Mouse (Mus musculus): ENCODE data around the gene Spata1. TPM values are rescaled to one million over a fixed set of nuclear protein-coding genes. Genes with fewer than 3 reads are reported as not detected.

Gene Spata1
- total and polyA plus RNA-seq, 2 experiments from 2014 or later: 6.5 to 13.5 TPM

DNA sequence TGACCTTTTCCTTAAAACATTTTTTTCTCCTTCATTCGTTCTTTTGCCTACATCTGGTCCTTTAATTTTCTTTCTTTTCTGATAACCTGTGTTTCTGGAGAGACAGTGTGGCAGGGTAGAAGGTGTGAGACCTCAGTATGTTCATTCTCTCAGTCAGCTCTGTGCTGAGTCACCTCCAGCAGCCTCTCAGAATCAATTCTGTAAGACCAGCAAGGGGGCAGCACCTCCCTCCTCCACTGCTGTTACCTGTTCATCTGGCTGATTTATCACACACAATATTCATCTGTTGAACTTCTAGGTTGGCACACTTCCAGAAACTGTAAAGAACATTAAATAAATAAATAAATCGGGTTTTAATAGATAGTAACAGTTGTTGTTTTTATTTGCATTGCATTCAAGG lies 36.6 kb downstream of the Spata1 start:
- no peak for DNase-seq
- 70% methylated on average over 2 of the region's 2 CpGs for WGBS
- Histone ChIP-seq H3K4me3 (ENCODE audit: low read depth, low read length) (no peak overlapping the region), H3K36me3 (ENCODE audit: insufficient read depth) (no peaks in the 10 kb centered on the region), H3K9me3 (ENCODE audit: low read length) (no peaks in the 10 kb centered on the region), H3K4me1 (ENCODE audit: insufficient read depth) (no peaks in the 10 kb centered on the region), H3K27me3 (ENCODE audit: insufficient read depth, low read length) (no peaks in the 10 kb centered on the region), H3K4me2 (ENCODE audit: low read depth) (no peak overlapping the region), H3K27ac (ENCODE audit: low read depth, low read length) (no peak overlapping the region), H3K9ac (no peak overlapping the region)
- no peak for ATAC-seq
- TF ChIP-seq CTCF (IDR thresholded peaks at IDR 0.05; ENCODE audit: low read depth): 0 out of 2 replicates have a peak, but pooled peaks have one; percentile 1

DNA sequence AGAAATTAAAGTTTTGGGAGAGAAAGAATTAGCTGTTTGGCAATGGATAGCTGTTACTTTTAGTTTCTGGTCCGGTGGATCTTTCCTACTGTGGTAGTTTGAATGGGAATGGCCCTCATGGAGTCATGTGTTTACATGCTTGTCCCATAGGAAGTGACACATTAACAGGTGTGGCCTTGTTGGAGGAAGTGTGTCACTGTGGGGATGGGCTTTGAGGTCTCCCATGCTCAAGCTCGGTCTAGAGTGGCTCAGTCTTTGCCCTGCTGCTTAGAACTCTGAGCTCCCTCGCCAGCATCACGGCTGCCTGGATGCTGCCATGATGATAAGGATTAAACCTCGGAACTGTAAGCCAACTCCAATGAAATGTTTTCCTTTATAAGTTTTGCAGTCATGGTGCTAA lies 48.2 kb downstream of the Spata1 start:
- Histone ChIP-seq H3K36me3 (ENCODE audit: insufficient read depth) (no peaks in the 10 kb centered on the region), H3K4me1 (ENCODE audit: insufficient read depth) (0 out of 2 replicates have a peak, but pooled peaks cover 5% of the 10 kb centered on the region), H3K27me3 (ENCODE audit: insufficient read depth, low read length) (no peaks in the 10 kb centered on the region), H3K9me3 (ENCODE audit: low read length) (no peaks in the 10 kb centered on the region), H3K27ac (ENCODE audit: low read depth, low read length) (no peak overlapping the region), H3K4me2 (ENCODE audit: low read depth) (no peak overlapping the region), H3K9ac (no peak overlapping the region), H3K4me3 (ENCODE audit: low read depth, low read length) (no peak overlapping the region)
- no peak for TF ChIP-seq CTCF (IDR thresholded peaks at IDR 0.05; ENCODE audit: low read depth)
- DNase-seq: no peak
- 80% methylated on average over 5 of the region's 5 CpGs for WGBS
- no peak for ATAC-seq

DNA sequence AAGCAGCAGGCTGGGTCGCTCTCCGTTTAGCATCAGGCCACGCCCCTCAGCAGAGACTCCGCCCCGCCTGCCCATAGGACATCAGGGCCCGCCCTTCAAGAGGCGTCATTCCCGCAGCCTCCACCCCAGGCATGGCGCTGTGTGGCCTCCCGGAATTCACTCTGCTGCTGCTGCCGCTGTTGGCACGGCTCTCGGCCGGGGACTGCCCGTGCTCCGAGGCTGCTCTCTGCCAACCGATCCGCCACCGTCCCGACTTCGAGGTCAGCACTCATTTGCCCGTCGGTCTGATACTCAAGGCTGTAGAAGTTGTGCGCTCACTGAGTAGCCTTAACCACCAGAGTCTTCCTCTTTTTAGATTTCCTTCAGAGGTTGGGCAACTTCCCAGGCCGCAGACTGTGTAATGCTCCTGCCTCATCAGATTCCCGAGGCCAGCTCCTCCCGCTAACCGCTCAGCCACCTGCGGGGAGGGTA lies 49.1 kb downstream of the Spata1 start:
- peak overlapping the region; percentile 73 for H3K9ac ChIP-seq
- peak; percentile 69 for TF ChIP-seq CTCF (IDR thresholded peaks at IDR 0.05; ENCODE audit: low read depth)
- H3K36me3 ChIP-seq (ENCODE audit: insufficient read depth): 0 out of 2 replicates have a peak, but pooled peaks cover 2% of the 10 kb centered on the region
- no peaks in the 10 kb centered on the region for H3K27me3 ChIP-seq (ENCODE audit: insufficient read depth, low read length)
- peak overlapping the region; percentile 59 for H3K4me3 ChIP-seq (ENCODE audit: low read depth, low read length)
- DNase-seq: peak; percentile 90
- H3K27ac ChIP-seq (ENCODE audit: low read depth, low read length): peak overlapping the region; percentile 51
- no peaks in the 10 kb centered on the region for H3K9me3 ChIP-seq (ENCODE audit: low read length)
- H3K4me1 ChIP-seq (ENCODE audit: insufficient read depth): 0 out of 2 replicates have a peak, but pooled peaks cover 5% of the 10 kb centered on the region
- WGBS: 2% methylated on average over 29 of the region's 29 CpGs
- peak overlapping the region; percentile 54 for H3K4me2 ChIP-seq (ENCODE audit: low read depth)
- ATAC-seq: peak; percentile 100

DNA sequence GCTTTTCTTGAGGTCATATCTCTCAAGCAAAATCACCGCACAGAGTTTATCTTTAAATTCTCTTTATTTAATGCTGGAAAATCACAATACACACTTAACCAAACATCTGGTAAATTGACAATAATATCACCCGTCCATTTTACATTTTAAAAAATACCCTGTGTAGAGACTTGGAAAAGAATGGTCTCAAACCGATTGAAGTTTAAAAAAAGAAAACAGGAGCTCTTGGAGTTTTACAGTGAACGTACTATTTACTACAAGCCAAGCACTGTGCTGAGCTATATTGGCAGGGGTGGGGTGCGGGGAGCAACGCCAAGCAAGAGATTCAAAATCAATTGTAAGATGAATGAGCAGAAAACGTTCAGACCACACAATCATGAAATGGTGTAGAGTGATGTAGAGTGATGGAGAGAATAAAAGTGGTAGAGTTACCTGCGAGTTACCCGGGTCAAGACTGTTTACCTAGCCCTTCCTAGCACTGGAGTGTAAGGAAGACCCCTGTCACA lies 49.8 kb downstream of the Spata1 start, which contains the start of gene Ctbs:
Gene Ctbs (plus strand): TSS at position 51 of the 506 bp plus-strand sequence.
- 43% methylated on average over 9 of the region's 9 CpGs for WGBS
- Histone ChIP-seq H3K9me3 (ENCODE audit: low read length) (no peaks in the 10 kb centered on the region), H3K9ac (peak within 1 kb of the TSS; percentile 73), H3K27ac (ENCODE audit: low read depth, low read length) (peak within 1 kb of the TSS; percentile 51), H3K4me3 (ENCODE audit: low read depth, low read length) (peak within 1 kb of the TSS; percentile 59), H3K4me2 (ENCODE audit: low read depth) (peak within 1 kb of the TSS; percentile 54), H3K36me3 (ENCODE audit: insufficient read depth) (0 out of 2 replicates have a peak, but pooled peaks cover 2% of the 10 kb centered on the region), H3K27me3 (ENCODE audit: insufficient read depth, low read length) (no peaks in the 10 kb centered on the region), H3K4me1 (ENCODE audit: insufficient read depth) (0 out of 2 replicates have a peak, but pooled peaks cover 5% of the 10 kb centered on the region)
- no peak for DNase-seq
- ATAC-seq: peak; percentile 27
- no peak for TF ChIP-seq CTCF (IDR thresholded peaks at IDR 0.05; ENCODE audit: low read depth)

DNA sequence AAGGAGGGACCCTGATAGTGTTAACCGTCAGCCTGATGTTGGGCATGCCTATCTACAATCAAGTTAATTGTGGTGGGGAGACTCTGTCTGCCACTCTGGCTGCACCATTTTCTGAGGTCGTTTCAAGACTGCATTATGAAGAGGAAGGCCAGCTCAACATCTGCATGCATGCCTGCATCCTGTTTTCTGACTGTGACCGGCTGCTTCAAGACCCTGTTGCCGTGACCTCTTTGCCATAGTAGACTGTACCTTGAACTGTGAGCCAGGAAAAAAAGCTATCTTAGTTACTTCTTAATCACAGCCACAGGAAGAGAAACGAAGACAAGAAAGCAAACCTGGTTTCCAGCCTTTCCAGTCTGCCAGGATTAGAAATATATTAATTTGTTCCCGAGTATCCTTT lies 50.6 kb downstream of the Spata1 start:
- Histone ChIP-seq H3K27me3 (ENCODE audit: insufficient read depth, low read length) (no peaks in the 10 kb centered on the region), H3K36me3 (ENCODE audit: insufficient read depth) (0 out of 2 replicates have a peak, but pooled peaks cover 2% of the 10 kb centered on the region), H3K9me3 (ENCODE audit: low read length) (no peaks in the 10 kb centered on the region), H3K4me2 (ENCODE audit: low read depth) (no peak overlapping the region), H3K4me3 (ENCODE audit: low read depth, low read length) (no peak overlapping the region), H3K9ac (no peak overlapping the region), H3K4me1 (ENCODE audit: insufficient read depth) (0 out of 2 replicates have a peak, but pooled peaks cover 5% of the 10 kb centered on the region), H3K27ac (ENCODE audit: low read depth, low read length) (no peak overlapping the region)
- no peak for DNase-seq
- WGBS: 78% methylated on average over 6 of the region's 6 CpGs
- no peak for ATAC-seq
- no peak for TF ChIP-seq CTCF (IDR thresholded peaks at IDR 0.05; ENCODE audit: low read depth)

DNA sequence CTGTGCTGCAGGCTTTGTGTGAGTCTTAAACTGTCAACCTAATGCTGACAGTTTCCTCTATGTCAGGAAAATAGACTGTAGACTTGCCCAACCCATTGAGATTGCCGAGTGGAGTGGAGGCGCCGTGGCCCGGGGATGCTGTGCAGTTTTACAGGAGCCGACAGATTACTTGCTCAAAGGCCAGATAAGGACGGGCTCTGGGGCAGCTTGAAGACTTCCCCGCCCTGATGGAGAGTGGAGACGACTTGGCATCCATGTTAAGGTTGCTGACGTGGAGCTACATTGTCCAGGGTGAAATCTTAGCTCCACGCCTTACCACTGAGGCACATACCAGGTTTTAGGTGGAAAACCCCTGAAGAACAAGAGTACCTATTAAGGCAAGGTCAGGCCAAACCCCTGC lies 51.2 kb downstream of the Spata1 start:
- DNase-seq (no peak), ATAC-seq (no peak)
- Histone ChIP-seq H3K9ac (no peak overlapping the region), H3K27me3 (ENCODE audit: insufficient read depth, low read length) (no peaks in the 10 kb centered on the region), H3K4me2 (ENCODE audit: low read depth) (no peak overlapping the region), H3K4me3 (ENCODE audit: low read depth, low read length) (no peak overlapping the region), H3K9me3 (ENCODE audit: low read length) (no peaks in the 10 kb centered on the region), H3K4me1 (ENCODE audit: insufficient read depth) (0 out of 2 replicates have a peak, but pooled peaks cover 5% of the 10 kb centered on the region), H3K36me3 (ENCODE audit: insufficient read depth) (0 out of 2 replicates have a peak, but pooled peaks cover 2% of the 10 kb centered on the region), H3K27ac (ENCODE audit: low read depth, low read length) (no peak overlapping the region)
- 96% methylated on average over 10 of the region's 10 CpGs for WGBS
- TF ChIP-seq CTCF (IDR thresholded peaks at IDR 0.05; ENCODE audit: low read depth): no peak

DNA sequence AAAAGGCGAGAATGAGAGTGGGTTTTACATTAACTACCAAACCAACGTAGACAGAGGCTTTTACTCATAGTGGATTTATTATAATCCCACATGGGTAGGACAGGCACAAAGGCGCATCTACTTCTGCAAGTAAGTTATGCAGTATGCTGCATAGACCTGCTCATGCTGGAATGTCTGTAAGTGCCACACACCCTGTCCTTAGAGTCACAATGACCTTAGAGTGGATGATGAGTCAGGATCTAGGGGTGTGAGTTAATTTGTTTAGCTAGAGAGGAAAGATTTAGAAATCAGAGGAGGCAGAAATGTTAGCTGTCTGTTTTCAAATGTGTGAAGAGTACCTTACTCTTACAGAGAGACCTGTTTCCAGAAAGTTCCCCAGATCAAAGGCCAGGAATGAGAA lies 52.0 kb downstream of the Spata1 start:
- H3K36me3 ChIP-seq (ENCODE audit: insufficient read depth): 0 out of 2 replicates have a peak, but pooled peaks cover 2% of the 10 kb centered on the region
- no peak overlapping the region for H3K4me2 ChIP-seq (ENCODE audit: low read depth)
- no peak overlapping the region for H3K9ac ChIP-seq
- ATAC-seq: no peak
- WGBS: 87% methylated on average over 3 of the region's 3 CpGs
- H3K9me3 ChIP-seq (ENCODE audit: low read length): no peaks in the 10 kb centered on the region
- DNase-seq: no peak
- TF ChIP-seq CTCF (IDR thresholded peaks at IDR 0.05; ENCODE audit: low read depth): no peak
- no peaks in the 10 kb centered on the region for H3K27me3 ChIP-seq (ENCODE audit: insufficient read depth, low read length)
- H3K4me1 ChIP-seq (ENCODE audit: insufficient read depth): 0 out of 2 replicates have a peak, but pooled peaks cover 5% of the 10 kb centered on the region
- no peak overlapping the region for H3K4me3 ChIP-seq (ENCODE audit: low read depth, low read length)
- H3K27ac ChIP-seq (ENCODE audit: low read depth, low read length): no peak overlapping the region
